Mouse (Mus musculus) CH12.LX (cell line): Measurements from ENCODE around the gene Clcn1. TPM values are rescaled to one million over a fixed set of nuclear protein-coding genes. Genes with fewer than 3 reads are reported as not detected.

Experiments
- DNase-seq: peaks from one replicate; pipeline ENCODE4 v3.0.0-alpha.2; 2013; ENCODE audit errors: extremely low read depth
- H3K27ac ChIP-seq: 2 replicates; pipeline ENCODE4 v1.5.1; 2012; ENCODE audit warnings: low read depth, mild to moderate bottlenecking, control low read depth, moderate library complexity; ENCODE audit not compliant: insufficient read depth
- H3K27me3 ChIP-seq: replicated peaks from 2 replicates; pipeline ENCODE3; 2012; ENCODE audit warnings: inconsistent platforms
- H3K36me3 ChIP-seq, 2 experiments: replicated peaks in 1 of 2; 2 replicates each; pipeline versions ENCODE3 to v1.6.1; 2012; ENCODE audit warnings: inconsistent platforms in 1 of 2, low read length in 1 of 2, mild to moderate bottlenecking in 1 of 2, mixed read lengths in 1 of 2, moderate library complexity in 1 of 2; ENCODE audit not compliant: control insufficient read depth in 1 of 2, insufficient read depth in 1 of 2
- H3K4me1 ChIP-seq, 2 experiments: 2 replicates each; pipeline ENCODE4 v1.6.1; 2012; ENCODE audit warnings: inconsistent platforms in 1 of 2, moderate library complexity in 1 of 2; ENCODE audit not compliant: insufficient read depth in 2 of 2, control insufficient read depth in 1 of 2
- H3K4me2 ChIP-seq: 2 replicates; pipeline ENCODE4 v1.6.1; 2012; ENCODE audit warnings: low read depth, mild to moderate bottlenecking, control low read depth; ENCODE audit not compliant: poor library complexity, insufficient read depth, severe bottlenecking
- H3K4me3 ChIP-seq, 3 experiments: fragments of 150-350 bp in 1 of 3; sonication (generic) in 1 of 3; replicated peaks in 1 of 3; 2 replicates each; pipeline versions ENCODE3 to v1.5.1; 2011 to 2012; ENCODE audit warnings: low read depth in 2 of 3, low read length in 2 of 3, mild to moderate bottlenecking in 2 of 3, moderate library complexity in 2 of 3, control low read depth in 1 of 3, improper control_type of control experiment in 1 of 3, inconsistent platforms in 1 of 3, mixed read lengths in 1 of 3; ENCODE audit not compliant: poor library complexity in 1 of 3
- H3K79me2 ChIP-seq: replicated peaks from 2 replicates; pipeline ENCODE4 v1.6.1; 2012; ENCODE audit warnings: mild to moderate bottlenecking, moderate library complexity; ENCODE audit not compliant: control insufficient read depth, poor library complexity, insufficient read depth, severe bottlenecking; ENCODE audit errors: extremely low read depth
- H3K9ac ChIP-seq: 2 replicates; pipeline ENCODE4 v1.6.1; 2012; ENCODE audit warnings: low read depth, mild to moderate bottlenecking, control low read depth, moderate library complexity; ENCODE audit not compliant: insufficient read depth
- H3K9me3 ChIP-seq: replicated peaks from 2 replicates; pipeline ENCODE3; 2012; ENCODE audit warnings: low read length, inconsistent platforms, mixed read lengths
- CHD2 ChIP-seq: IDR thresholded peaks from 2 replicates; pipeline ENCODE4 v1.6.1; 2011; ENCODE audit warnings: low read length, improper control_type of control experiment
- CTCF ChIP-seq, 2 experiments: IDR thresholded peaks in 1 of 2; conservative IDR thresholded peaks in 1 of 2; 2 replicates each; pipeline ENCODE4 v1.5.1; 2011 to 2012; ENCODE audit warnings: low read depth in 2 of 2, low read length in 2 of 2, improper control_type of control experiment in 1 of 2, inconsistent platforms in 1 of 2, mild to moderate bottlenecking in 1 of 2, moderate library complexity in 1 of 2
- ELF1 ChIP-seq: IDR thresholded peaks from 2 replicates; pipeline ENCODE4 v1.6.1; 2014; ENCODE audit warnings: low read depth, mild to moderate bottlenecking, inconsistent platforms, low read length, improper control_type of control experiment
- EP300 ChIP-seq: IDR thresholded peaks from 2 replicates; pipeline ENCODE4 v1.6.1; 2011; ENCODE audit warnings: low read length, improper control_type of control experiment
- ETS1 ChIP-seq: conservative IDR thresholded peaks from 2 replicates; pipeline ENCODE4 v1.6.1; 2012; ENCODE audit warnings: low read depth, mild to moderate bottlenecking, inconsistent platforms, low read length, improper control_type of control experiment, moderate library complexity
- HCFC1 ChIP-seq: IDR thresholded peaks from 2 replicates; pipeline ENCODE4 v1.6.1; 2012; ENCODE audit warnings: low read depth, mild to moderate bottlenecking, inconsistent platforms, low read length, improper control_type of control experiment
- JUND ChIP-seq: conservative IDR thresholded peaks from 2 replicates; pipeline ENCODE4 v1.6.1; 2011; ENCODE audit warnings: low read depth, low read length, improper control_type of control experiment
- MAX ChIP-seq: IDR thresholded peaks from 2 replicates; pipeline ENCODE4 v1.6.1; 2011; ENCODE audit warnings: low read length, improper control_type of control experiment
- MAZ ChIP-seq: IDR thresholded peaks from 2 replicates; pipeline ENCODE4 v1.6.1; 2012; ENCODE audit warnings: low read depth, mild to moderate bottlenecking, inconsistent platforms, low read length, improper control_type of control experiment, moderate library complexity
- MXI1 ChIP-seq: IDR thresholded peaks from 2 replicates; pipeline ENCODE4 v1.6.1; 2011; ENCODE audit warnings: mild to moderate bottlenecking, low read depth, low read length, improper control_type of control experiment
- MYC ChIP-seq: IDR thresholded peaks from 2 replicates; pipeline ENCODE4 v1.6.1; 2011; ENCODE audit warnings: low read depth, mild to moderate bottlenecking, improper control_type of control experiment, low read length
- PAX5 ChIP-seq: IDR thresholded peaks from 2 replicates; pipeline ENCODE4 v1.6.1; 2012; ENCODE audit warnings: low read length, inconsistent platforms, mixed read lengths
- POLR2A ChIP-seq: IDR thresholded peaks from 2 replicates; pipeline ENCODE4 v1.6.1; 2011; ENCODE audit warnings: low read depth, mild to moderate bottlenecking, improper control_type of control experiment, low read length
- RAD21 ChIP-seq: IDR thresholded peaks from 2 replicates; pipeline ENCODE4 v1.6.1; 2011; ENCODE audit warnings: low read depth, mild to moderate bottlenecking, low read length, improper control_type of control experiment, moderate library complexity
- RCOR1 ChIP-seq: conservative IDR thresholded peaks from 2 replicates; pipeline ENCODE4 v1.6.1; 2012; ENCODE audit warnings: low read depth, mild to moderate bottlenecking, inconsistent platforms, low read length, improper control_type of control experiment
- SIN3A ChIP-seq: IDR thresholded peaks from 2 replicates; pipeline ENCODE4 v1.6.1; 2012; ENCODE audit warnings: low read length, improper control_type of control experiment, inconsistent platforms
- SMC3 ChIP-seq: IDR thresholded peaks from 2 replicates; pipeline ENCODE4 v1.6.1; 2011; ENCODE audit warnings: low read depth, low read length, improper control_type of control experiment
- TBP ChIP-seq: conservative IDR thresholded peaks from 2 replicates; pipeline ENCODE4 v1.6.1; 2011; ENCODE audit warnings: low read depth, low read length, improper control_type of control experiment
- USF1 ChIP-seq: IDR thresholded peaks from 2 replicates; pipeline ENCODE4 v1.6.1; 2014; ENCODE audit warnings: low read depth, mild to moderate bottlenecking, inconsistent platforms, low read length, improper control_type of control experiment
- USF2 ChIP-seq: conservative IDR thresholded peaks from 2 replicates; pipeline ENCODE4 v1.6.1; 2011; ENCODE audit warnings: low read depth, low read length, improper control_type of control experiment
- ZC3H11A ChIP-seq: IDR thresholded peaks from 2 replicates; pipeline ENCODE4 v1.6.1; 2012; ENCODE audit warnings: low read depth, mild to moderate bottlenecking, inconsistent platforms, low read length, improper control_type of control experiment
- ZKSCAN1 ChIP-seq: IDR thresholded peaks from 2 replicates; pipeline ENCODE4 v1.6.1; 2012; ENCODE audit warnings: low read depth, inconsistent platforms, low read length, improper control_type of control experiment, borderline replicate concordance
- ZMIZ1 ChIP-seq: IDR thresholded peaks from 2 replicates; pipeline ENCODE4 v1.6.1; 2012; ENCODE audit warnings: low read depth, mild to moderate bottlenecking, inconsistent platforms, low read length, improper control_type of control experiment
- ZNF384 ChIP-seq: IDR thresholded peaks from 2 replicates; pipeline ENCODE4 v1.6.1; 2012; ENCODE audit warnings: low read depth, low read length, improper control_type of control experiment, inconsistent platforms
- dilution Hi-C: fragments of 300-500 bp; cut with MboI; formaldehyde crosslinking; loops from 2 replicates; pipeline ENCODE4 v1.14.3; 2020; ENCODE audit warnings: low sequenced_read_pairs; ENCODE audit not compliant: extremely low pct_unique_long_range_greater_than_20kb, extremely low pct_ligation_motif_present
- in situ Hi-C: fragments of 300-500 bp; cut with MboI; formaldehyde crosslinking; loops from 3 replicates; pipeline ENCODE4 v1.14.3; 2019; ENCODE audit warnings: low sequenced_read_pairs, low pct_ligation_motif_present, low pct_unique_long_range_greater_than_20kb, mixed read lengths
- polyA plus RNA-seq: library from polyadenylated mRNA; unstranded; fragments of >175 nt; gene quantifications from 2 replicates; pipeline ENCODE4 v1.2.1, GENCODE M21; 2012; ENCODE audit warnings: low read depth; ENCODE audit not compliant: insufficient read length
- total RNA-seq, 2 experiments: library from RNA; depleted of rRNA; stranded (reverse); fragments of 300-350 nt in 1 of 2; fragments of >200 nt in 1 of 2; gene quantifications; 2 replicates each; pipeline ENCODE4 v1.2.3; 2012 to 2014

The Clcn1 gene
- total and polyA plus RNA-seq, 3 experiments: 0.04 to 0.50 (median 0.08) TPM

DNA sequence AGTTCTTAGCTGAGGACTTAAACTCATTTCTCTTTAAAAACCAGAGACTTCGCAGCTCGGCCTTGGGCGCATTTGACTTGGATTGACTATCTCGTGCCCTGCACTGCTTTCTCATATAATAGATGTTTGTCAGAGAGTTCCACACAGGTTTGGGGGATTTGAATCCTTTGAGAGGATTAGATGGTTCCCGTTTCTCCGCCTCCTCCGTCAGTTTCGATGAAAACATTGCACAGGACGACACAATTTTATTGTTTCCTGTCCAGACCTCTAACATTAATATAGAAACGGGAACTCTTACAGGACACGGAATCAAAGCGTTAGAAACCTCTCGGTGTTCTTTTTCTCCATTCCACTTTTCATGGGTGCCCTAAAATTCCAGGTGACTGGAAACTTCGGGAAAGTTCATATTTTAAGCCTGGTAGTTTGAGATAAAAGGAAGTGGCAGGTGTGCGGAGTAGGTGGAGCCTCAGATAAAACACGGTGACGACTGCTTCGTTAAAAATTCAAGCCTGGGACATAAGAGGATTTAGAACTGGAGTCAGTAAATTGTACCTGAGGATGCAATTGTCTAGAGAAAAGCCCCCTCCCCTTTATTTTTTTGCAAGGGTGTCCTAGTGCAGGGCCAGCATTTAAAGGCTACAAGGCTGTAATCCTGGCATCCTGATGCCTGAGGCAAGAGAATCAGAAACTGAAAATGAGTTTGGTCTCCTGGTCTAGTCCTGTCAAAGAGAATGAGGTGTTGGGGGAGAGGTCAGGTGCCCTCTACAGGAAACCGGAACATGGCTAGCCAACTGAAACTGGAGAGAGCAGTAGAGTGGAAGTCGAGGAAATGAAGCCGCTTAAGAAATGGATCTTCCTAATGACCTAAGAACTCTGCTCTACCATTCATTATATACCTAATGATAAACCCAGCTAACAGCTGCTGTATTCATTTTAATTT lies 20.8 kb upstream of the Clcn1 start:
- peak; percentile 36 for DNase-seq
- TF ChIP-seq POLR2A (no peak), SIN3A (peak; percentile 35), ZKSCAN1 (no peak), HCFC1 (no peak), RAD21 (no peak), PAX5 (no peak), MAZ (no peak), USF1 (no peak), JUND (no peak), MAX (no peak), SMC3 (no peak), CHD2 (no peak), CTCF (conservative IDR thresholded peaks at IDR 0.05 in 1 of 2, IDR thresholded peaks at IDR 0.05 in 1 of 2; ENCODE audit: low read depth in 2 of 2, low read length in 2 of 2) (0 out of 4 replicates have a peak, but pooled peaks of 1 of the 2 experiments have one; percentile 26), MXI1 (no peak), TBP (no peak)
- TF ChIP-seq, all 38 proteins: peak for 2
- in situ Hi-C loops (no loop called here), dilution Hi-C loops (no loop called here)
- H3K9me3 ChIP-seq: no peaks in the 10 kb centered on the region
- peaks cover 0 to 25% of the 10 kb centered on the region in 2 experiments; a peak in 2 of 4 replicates for H3K4me1 ChIP-seq
- H3K79me2 ChIP-seq: peaks cover 19% of the 10 kb centered on the region
- H3K36me3 ChIP-seq: peaks cover 30 to 35% of the 10 kb centered on the region in 2 experiments
- peak overlapping the region; percentile 91 for H3K4me2 ChIP-seq
- H3K27ac ChIP-seq: peak overlapping the region; percentile 32
- H3K4me3 ChIP-seq: peak overlapping the region; percentile 75 to 99 (median 91)
- H3K9ac ChIP-seq: peak overlapping the region; percentile 98
- H3K27me3 ChIP-seq: no peaks in the 10 kb centered on the region

- Histone ChIP-seq H3K27ac (no peak overlapping the region), H3K9me3 (no peaks in the 10 kb centered on the region), H3K79me2 (peaks cover 12% of the 10 kb centered on the region), H3K4me1 (peaks cover 0 to 19% of the 10 kb centered on the region in 2 experiments; a peak in 2 of 4 replicates), H3K27me3 (no peaks in the 10 kb centered on the region), H3K36me3 (peaks cover 57 to 82% of the 10 kb centered on the region in 2 experiments), H3K9ac (no peak overlapping the region), H3K4me3 (no peak overlapping the region), H3K4me2 (no peak overlapping the region)
- no peak for DNase-seq
- in situ Hi-C loops (no loop called here), dilution Hi-C loops (no loop called here)
- no peak for TF ChIP-seq ZMIZ1
- TF ChIP-seq ELF1: no peak
- no peak for TF ChIP-seq SMC3
- no peak for TF ChIP-seq ZC3H11A
- TF ChIP-seq RCOR1: no peak
- no peak for TF ChIP-seq MYC
- TF ChIP-seq ZNF384: no peak
- no peak for TF ChIP-seq POLR2A
- TF ChIP-seq USF2: no peak
- TF ChIP-seq EP300: no peak
- TF ChIP-seq PAX5: no peak
- no peak for TF ChIP-seq ETS1
- no peak for TF ChIP-seq JUND
- TF ChIP-seq ZKSCAN1: no peak
Observed at GRCm38 (mm10) chr6:42270817-42271216, 15.7 kb upstream of the Clcn1 start.
